Mouse (Mus musculus) CD4-positive, CD25-positive, alpha-beta regulatory T cell, adult 9 weeks (primary cell): ENCODE results near the gene Zfp157. TPM values are rescaled to one million over a fixed set of nuclear protein-coding genes. Genes with fewer than 3 reads are reported as not detected.

ENCODE experiments used
- polyA plus RNA-seq: library from polyadenylated mRNA; unstranded; fragments of 100-300 nt; shearing (Covaris generic); gene quantifications from one replicate; pipeline ENCODE4 v1.2.1, GENCODE M21; 2017

Zfp157 gene
- polyA plus RNA-seq: 30.2 TPM

GRCm38 (mm10) chr5:138441286-138442194 lies at the start of gene Zfp157:
Zfp157 (plus strand) TSS chr5:138441468.

Other genes with a start within 250 kb of the Zfp157 start
- gene Mblac1, start 247.2 kb upstream of the Zfp157 start, polyA plus RNA-seq: 0.35 TPM
- not detected for gene Nxpe5, start 215.6 kb upstream of the Zfp157 start, polyA plus RNA-seq
- gene Lamtor4, start 186.0 kb upstream of the Zfp157 start, polyA plus RNA-seq: 121 TPM
- 8.7 TPM for gene BC037034, start 177.4 kb upstream of the Zfp157 start, polyA plus RNA-seq
- gene Gal3st4, start 168.6 kb upstream of the Zfp157 start, polyA plus RNA-seq: 0.92 TPM
- not detected for gene Gm43720, start 161.5 kb upstream of the Zfp157 start, polyA plus RNA-seq
- gene Gpc2, start 161.5 kb upstream of the Zfp157 start, polyA plus RNA-seq: 3.0 TPM
- gene Stag3, start 161.2 kb upstream of the Zfp157 start, polyA plus RNA-seq: 1.1 TPM
- 15.3 TPM for gene Pvrig, start 99.5 kb upstream of the Zfp157 start, polyA plus RNA-seq
- gene 1700123K08Rik, start 123.2 kb downstream of the Zfp157 start, polyA plus RNA-seq: not detected
- 80.1 TPM for gene Zfp68, start 178.3 kb downstream of the Zfp157 start, polyA plus RNA-seq
- gene A430033K04Rik, start 181.4 kb downstream of the Zfp157 start, polyA plus RNA-seq: 8.5 TPM